Mouse (Mus musculus) liver, embryonic 11.5 days (tissue): ENCODE results near the gene Tmem198. TPM values are rescaled to one million over a fixed set of nuclear protein-coding genes. Genes with fewer than 3 reads are reported as not detected.

Experiments used
- ATAC-seq: fragments of 200-750 bp; cut with Nextera tagmentation; replicated peaks from 2 replicates; pipeline ENCODE4 v1.8.0; 2017; ENCODE audit warnings: moderate number of reproducible peaks, mild to moderate bottlenecking, moderate TSS enrichment, moderate library complexity; ENCODE audit not compliant: low FRiP score
- DNase-seq: peaks from one replicate; pipeline ENCODE4 v3.0.0-alpha.2; 2017; ENCODE audit warnings: low spot score
- H3K27ac ChIP-seq: fragments of 300-500 bp; sonication (generic); 2 replicates; pipeline ENCODE4 v1.5.1; 2014; ENCODE audit warnings: mild to moderate bottlenecking, low read depth, low read length, control low read depth
- H3K27me3 ChIP-seq: fragments of 300-500 bp; sonication (generic); replicated peaks from 2 replicates; pipeline ENCODE4 v1.6.1; 2014; ENCODE audit warnings: low read length, mixed read lengths; ENCODE audit not compliant: control insufficient read depth, insufficient read depth
- H3K36me3 ChIP-seq: fragments of 300-500 bp; sonication (generic); 2 replicates; pipeline ENCODE4 v1.6.1; 2014; ENCODE audit warnings: mild to moderate bottlenecking, low read length, moderate library complexity, mixed read lengths; ENCODE audit not compliant: control insufficient read depth, insufficient read depth
- H3K4me1 ChIP-seq: fragments of 300-500 bp; sonication (generic); replicated peaks from 2 replicates; pipeline ENCODE4 v1.6.1; 2014; ENCODE audit warnings: low read length, mixed read lengths; ENCODE audit not compliant: control insufficient read depth, insufficient read depth
- H3K4me2 ChIP-seq: fragments of 300-500 bp; sonication (generic); 2 replicates; pipeline ENCODE4 v1.6.1; 2014; ENCODE audit warnings: mild to moderate bottlenecking, control low read depth, moderate library complexity
- H3K4me3 ChIP-seq: fragments of 300-500 bp; sonication (generic); 2 replicates; pipeline ENCODE4 v1.5.1; 2014; ENCODE audit warnings: low read depth, low read length, control low read depth
- H3K9ac ChIP-seq: fragments of 300-500 bp; sonication (generic); 2 replicates; pipeline ENCODE4 v1.6.1; 2014; ENCODE audit warnings: low read depth, low read length, control low read depth
- H3K9me3 ChIP-seq: fragments of 300-500 bp; sonication (generic); 2 replicates; pipeline ENCODE4 v1.6.1; 2016; ENCODE audit warnings: low read length, inconsistent platforms, mixed read lengths; ENCODE audit not compliant: control insufficient read depth
- WGBS: fragments of 180-500 bp; shearing (Covaris S2); extraction: QIAGEN DNeasy Blood & Tissue Kit; methylation state at CpG from one replicate; pipeline ENCODE4 v1.1.7; 2014; 5-methylcytosine and 5-hydroxymethylcytosine counted together
- polyA plus RNA-seq: library from polyadenylated mRNA; unstranded; fragments of >200 nt; fragmentation: Nextera tagmentation; extraction: Ambion mirVana; gene quantifications from 2 replicates; pipeline ENCODE4 v1.2.1, GENCODE M21; 2014

The Tmem198 gene
- polyA plus RNA-seq, 1 experiment from 2014 or later: 0.15 TPM

GRCm38 (mm10) chr1:75477966-75478290 is 1.4 kb upstream of the Tmem198 start:
- WGBS: 44% methylated on average over 3 of the region's 3 CpGs
- H3K4me3 ChIP-seq: peak overlapping the region; percentile 78
- ATAC-seq: no peak
- peaks cover 14% of the 10 kb centered on the region for H3K4me1 ChIP-seq
- no peak overlapping the region for H3K27ac ChIP-seq
- H3K27me3 ChIP-seq: peaks cover 57% of the 10 kb centered on the region
- no peaks in the 10 kb centered on the region for H3K9me3 ChIP-seq
- H3K9ac ChIP-seq: no peak overlapping the region
- peaks cover 12% of the 10 kb centered on the region for H3K36me3 ChIP-seq
- H3K4me2 ChIP-seq: peak overlapping the region; percentile 95
- DNase-seq: no peak

GRCm38 (mm10) chr1:75478497-75478896 is 835 bp upstream of the Tmem198 start:
- ATAC-seq: no peak; the same call in none of the 2 replicates
- DNase-seq: no peak
- peak overlapping the region; percentile 74 for H3K9ac ChIP-seq
- H3K4me1 ChIP-seq: peaks cover 14% of the 10 kb centered on the region
- H3K27me3 ChIP-seq: peaks cover 63% of the 10 kb centered on the region
- H3K4me3 ChIP-seq: peak overlapping the region; percentile 78
- no peaks in the 10 kb centered on the region for H3K9me3 ChIP-seq
- peak overlapping the region; percentile 95 for H3K4me2 ChIP-seq
- peak overlapping the region; percentile 53; the same call in 1 of the 2 replicates for H3K27ac ChIP-seq
- H3K36me3 ChIP-seq: peaks cover 12% of the 10 kb centered on the region
- under 1% methylated on average over 16 of the region's 25 CpGs for WGBS

GRCm38 (mm10) chr1:75479635-75479989 is 280 bp downstream of the Tmem198 start:
- H3K4me1 ChIP-seq: peaks cover 14% of the 10 kb centered on the region
- H3K4me2 ChIP-seq: peak overlapping the region; percentile 95
- no peaks in the 10 kb centered on the region for H3K9me3 ChIP-seq
- peak overlapping the region; percentile 78 for H3K4me3 ChIP-seq
- H3K36me3 ChIP-seq: peaks cover 12% of the 10 kb centered on the region
- no peak overlapping the region for H3K27ac ChIP-seq
- H3K9ac ChIP-seq: no peak overlapping the region
- WGBS: 3% methylated on average over 20 of the region's 24 CpGs
- no peak for DNase-seq
- ATAC-seq: no peak
- H3K27me3 ChIP-seq: peaks cover 74% of the 10 kb centered on the region

- DNase-seq (no peak), ATAC-seq (no peak)
- H3K9me3 ChIP-seq: no peaks in the 10 kb centered on the region
- H3K27ac ChIP-seq: no peak overlapping the region
- H3K36me3 ChIP-seq: peaks cover 9% of the 10 kb centered on the region
- peaks cover 75% of the 10 kb centered on the region for H3K27me3 ChIP-seq
- H3K4me1 ChIP-seq: peaks cover 14% of the 10 kb centered on the region
- H3K4me3 ChIP-seq: no peak overlapping the region; the same call in 1 of the 2 replicates
- 24% methylated on average over 13 of the region's 13 CpGs for WGBS
- H3K9ac ChIP-seq: no peak overlapping the region
- H3K4me2 ChIP-seq: peak overlapping the region; percentile 95
Measured at GRCm38 (mm10) chr1:75480036-75480435, 704 bp downstream of the Tmem198 start.

- no peaks in the 10 kb centered on the region for H3K9me3 ChIP-seq
- H3K36me3 ChIP-seq: peaks cover 2% of the 10 kb centered on the region; the same call in 1 of the 2 replicates
- H3K27ac ChIP-seq: no peak overlapping the region
- H3K27me3 ChIP-seq: peaks cover 75% of the 10 kb centered on the region
- 80% methylated on average over 7 of the region's 7 CpGs for WGBS
- no peak overlapping the region for H3K4me2 ChIP-seq
- H3K9ac ChIP-seq: no peak overlapping the region
- ATAC-seq (no peak), DNase-seq (no peak)
- H3K4me3 ChIP-seq: no peak overlapping the region
- H3K4me1 ChIP-seq: peaks cover 14% of the 10 kb centered on the region
Measured at GRCm38 (mm10) chr1:75480735-75481134, 1.4 kb downstream of the Tmem198 start.

- Histone ChIP-seq H3K36me3 (peaks cover 9% of the 10 kb centered on the region; the same call in 1 of the 2 replicates), H3K9ac (no peak overlapping the region), H3K4me2 (no peak overlapping the region; the same call in 1 of the 2 replicates), H3K4me1 (no peaks in the 10 kb centered on the region; the same call in 1 of the 2 replicates), H3K9me3 (no peaks in the 10 kb centered on the region), H3K27ac (no peak overlapping the region), H3K4me3 (peak overlapping the region; percentile 55), H3K27me3 (peaks cover 94% of the 10 kb centered on the region)
- 6% methylated on average over 24 of the region's 24 CpGs for whole genome bisulfite sequencing
- ATAC-seq: no peak
- no peak for DNase-seq
Measured at GRCm38 (mm10) chr1:75486561-75486960, 7.2 kb downstream of the Tmem198 start.

- Histone ChIP-seq H3K9me3 (no peaks in the 10 kb centered on the region), H3K36me3 (peaks cover 10% of the 10 kb centered on the region), H3K4me3 (peak overlapping the region; percentile 55), H3K27ac (no peak overlapping the region), H3K4me2 (peak overlapping the region; percentile 76), H3K9ac (no peak overlapping the region), H3K27me3 (peaks cover 90% of the 10 kb centered on the region), H3K4me1 (no peaks in the 10 kb centered on the region; the same call in 1 of the 2 replicates)
- DNase-seq (no peak), ATAC-seq (no peak)
- 4% methylated on average over 13 of the region's 13 CpGs for WGBS
Measured at GRCm38 (mm10) chr1:75487040-75487404, 7.7 kb downstream of the Tmem198 start.

GRCm38 (mm10) chr1:75487405-75488161 is 8.3 kb downstream of the Tmem198 start:
- DNase-seq (peak; percentile 79), ATAC-seq (peak; percentile 62)
- Histone ChIP-seq H3K9ac (no peak overlapping the region), H3K4me3 (peak overlapping the region; percentile 55), H3K27me3 (peaks cover 84% of the 10 kb centered on the region), H3K4me2 (peak overlapping the region; percentile 76), H3K27ac (no peak overlapping the region), H3K4me1 (no peaks in the 10 kb centered on the region; the same call in 1 of the 2 replicates), H3K36me3 (peaks cover 12% of the 10 kb centered on the region), H3K9me3 (no peaks in the 10 kb centered on the region)
- under 1% methylated on average over 62 of the region's 62 CpGs for WGBS
